Mouse (Mus musculus) stomach, embryonic 15.5 days (tissue): ENCODE results near the gene Lrp5. TPM values are rescaled to one million over a fixed set of nuclear protein-coding genes. Genes with fewer than 3 reads are reported as not detected.

ENCODE experiments used
- ATAC-seq: fragments of 200-750 bp; cut with Nextera tagmentation; 2 replicates; pipeline ENCODE4 v1.8.0; 2017; ENCODE audit warnings: low read depth, moderate number of reproducible peaks, moderate TSS enrichment; ENCODE audit not compliant: insufficient read depth, low FRiP score
- H3K27ac ChIP-seq: fragments of 300-500 bp; sonication (generic); 2 replicates; pipeline ENCODE4 v1.5.1; 2015; ENCODE audit warnings: mild to moderate bottlenecking, inconsistent platforms
- H3K27me3 ChIP-seq: fragments of 300-500 bp; sonication (generic); replicated peaks from 2 replicates; pipeline ENCODE4 v1.6.1; 2015; ENCODE audit warnings: inconsistent platforms
- H3K36me3 ChIP-seq: fragments of 300-500 bp; sonication (generic); 2 replicates; pipeline ENCODE4 v1.6.1; 2015; ENCODE audit warnings: inconsistent platforms
- H3K4me1 ChIP-seq: fragments of 300-500 bp; sonication (generic); 2 replicates; pipeline ENCODE4 v1.6.1; 2015; ENCODE audit warnings: inconsistent platforms
- H3K4me2 ChIP-seq: fragments of 300-500 bp; sonication (generic); 2 replicates; pipeline ENCODE4 v1.6.1; 2015; ENCODE audit warnings: mild to moderate bottlenecking, inconsistent platforms
- H3K4me3 ChIP-seq: fragments of 300-500 bp; sonication (generic); replicated peaks from 2 replicates; pipeline ENCODE4 v1.5.1; 2015; ENCODE audit warnings: inconsistent platforms
- H3K9ac ChIP-seq: fragments of 300-500 bp; sonication (generic); 2 replicates; pipeline ENCODE4 v1.6.1; 2015; ENCODE audit warnings: inconsistent platforms
- H3K9me3 ChIP-seq: fragments of 300-500 bp; sonication (generic); 2 replicates; pipeline ENCODE4 v1.6.1; 2016; ENCODE audit warnings: inconsistent platforms
- WGBS: fragments of 180-500 bp; shearing (Covaris S2); methylation state at CpG from one replicate; pipeline ENCODE4 v1.1.7; 2015; 5-methylcytosine and 5-hydroxymethylcytosine counted together
- polyA plus RNA-seq: library from polyadenylated mRNA; unstranded; fragments of >200 nt; fragmentation: Nextera tagmentation; extraction: Ambion mirVana; gene quantifications from 2 replicates; pipeline ENCODE4 v1.2.1, GENCODE M21; 2015

Gene Lrp5
- polyA plus RNA-seq, 1 experiment from 2014 or later, result 5.3 TPM

- Histone ChIP-seq H3K4me3 (no peak overlapping the region), H3K9ac (no peak overlapping the region), H3K4me1 (no peaks in the 10 kb centered on the region), H3K27ac (no peak overlapping the region), H3K9me3 (no peaks in the 10 kb centered on the region), H3K27me3 (no peaks in the 10 kb centered on the region), H3K36me3 (peaks cover 43% of the 10 kb centered on the region), H3K4me2 (no peak overlapping the region)
- WGBS, result 85% methylated on average over 8 of the region's 8 CpGs
- no peak for ATAC-seq
Measured at GRCm38 (mm10) chr19:3628223-3628622, 58.1 kb downstream of the Lrp5 start.

DNA sequence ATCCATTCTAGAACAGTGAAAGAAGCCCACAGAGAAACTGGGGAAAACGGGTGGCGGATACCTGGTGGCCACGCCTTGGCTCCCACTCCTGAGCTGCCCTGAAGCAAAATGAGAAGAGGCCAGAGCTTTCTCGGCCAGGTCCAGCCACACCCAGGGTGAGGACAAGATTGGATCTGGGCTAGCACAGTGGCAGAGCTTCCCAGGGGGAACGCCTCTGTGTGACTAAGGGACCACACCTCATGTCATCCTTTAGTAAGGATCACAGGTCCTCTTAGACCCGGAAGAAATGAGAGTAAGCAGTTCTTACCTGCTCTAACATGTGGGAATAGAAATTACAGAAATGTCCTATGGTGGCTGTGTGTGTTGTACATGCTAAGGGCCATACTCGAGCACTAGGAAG is 61.3 kb downstream of the Lrp5 start:
- no peak overlapping the region for H3K4me2 ChIP-seq
- no peaks in the 10 kb centered on the region for H3K4me1 ChIP-seq
- H3K9me3 ChIP-seq, result no peaks in the 10 kb centered on the region
- WGBS, result 78% methylated on average over 7 of the region's 7 CpGs
- no peak overlapping the region for H3K27ac ChIP-seq
- H3K36me3 ChIP-seq, result peaks cover 56% of the 10 kb centered on the region
- no peak overlapping the region for H3K9ac ChIP-seq
- no peak overlapping the region for H3K4me3 ChIP-seq
- no peaks in the 10 kb centered on the region for H3K27me3 ChIP-seq
- peak; percentile 28; the same call in 1 of the 2 replicates for ATAC-seq

DNA sequence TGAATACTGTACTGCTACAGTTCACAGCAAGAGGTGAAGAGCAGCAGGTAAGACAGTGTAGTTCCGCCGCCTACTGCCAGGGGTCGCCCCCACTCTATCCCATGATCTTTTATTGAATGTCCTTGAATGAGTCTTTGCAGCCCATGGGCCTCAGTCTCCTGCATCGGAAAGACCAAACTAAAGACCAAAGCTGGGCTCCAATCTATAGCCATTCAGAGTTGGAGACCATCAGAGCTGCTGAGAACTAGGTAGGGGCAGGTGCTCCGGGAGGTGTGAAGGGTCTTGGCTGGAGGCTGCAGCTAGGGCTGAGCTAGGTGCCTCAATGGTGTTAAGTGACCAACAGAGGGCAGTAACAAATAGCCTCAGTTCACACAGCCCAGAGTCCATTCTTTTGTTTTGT is 62.5 kb downstream of the Lrp5 start:
- no peaks in the 10 kb centered on the region for H3K27me3 ChIP-seq
- no peak overlapping the region for H3K9ac ChIP-seq
- no peak overlapping the region for H3K4me2 ChIP-seq
- peaks cover 57% of the 10 kb centered on the region for H3K36me3 ChIP-seq
- H3K4me3 ChIP-seq, result no peak overlapping the region
- no peaks in the 10 kb centered on the region for H3K9me3 ChIP-seq
- H3K27ac ChIP-seq, result no peak overlapping the region
- no peaks in the 10 kb centered on the region for H3K4me1 ChIP-seq
- WGBS, result 68% methylated on average over 5 of the region's 5 CpGs
- no peak; the same call in 1 of the 2 replicates for ATAC-seq

GRCm38 (mm10) chr19:3623294-3623693 is 63.1 kb downstream of the Lrp5 start:
- ATAC-seq, result no peak
- Histone ChIP-seq H3K36me3 (peaks cover 58% of the 10 kb centered on the region), H3K27me3 (no peaks in the 10 kb centered on the region), H3K9me3 (no peaks in the 10 kb centered on the region), H3K27ac (no peak overlapping the region), H3K4me2 (no peak overlapping the region), H3K4me3 (no peak overlapping the region), H3K4me1 (no peaks in the 10 kb centered on the region), H3K9ac (no peak overlapping the region)
- 90% methylated on average over 4 of the region's 4 CpGs for WGBS

- H3K27ac ChIP-seq, result no peak overlapping the region
- no peaks in the 10 kb centered on the region for H3K9me3 ChIP-seq
- H3K9ac ChIP-seq, result no peak overlapping the region
- ATAC-seq, result no peak
- peaks cover 46% of the 10 kb centered on the region for H3K36me3 ChIP-seq
- H3K4me3 ChIP-seq, result no peak overlapping the region
- 97% methylated on average over 10 of the region's 10 CpGs for WGBS
- H3K27me3 ChIP-seq, result no peaks in the 10 kb centered on the region
- no peaks in the 10 kb centered on the region for H3K4me1 ChIP-seq
- no peak overlapping the region for H3K4me2 ChIP-seq
Measured at GRCm38 (mm10) chr19:3620871-3621270, 65.5 kb downstream of the Lrp5 start.

- Histone ChIP-seq H3K4me1 (no peaks in the 10 kb centered on the region), H3K36me3 (peaks cover 61% of the 10 kb centered on the region), H3K4me2 (no peak overlapping the region), H3K27ac (no peak overlapping the region), H3K9ac (no peak overlapping the region), H3K9me3 (no peaks in the 10 kb centered on the region), H3K4me3 (no peak overlapping the region), H3K27me3 (no peaks in the 10 kb centered on the region)
- ATAC-seq, result no peak
- WGBS, result 84% methylated on average over 2 of the region's 2 CpGs
Measured at GRCm38 (mm10) chr19:3619359-3619758, 67.0 kb downstream of the Lrp5 start.

DNA sequence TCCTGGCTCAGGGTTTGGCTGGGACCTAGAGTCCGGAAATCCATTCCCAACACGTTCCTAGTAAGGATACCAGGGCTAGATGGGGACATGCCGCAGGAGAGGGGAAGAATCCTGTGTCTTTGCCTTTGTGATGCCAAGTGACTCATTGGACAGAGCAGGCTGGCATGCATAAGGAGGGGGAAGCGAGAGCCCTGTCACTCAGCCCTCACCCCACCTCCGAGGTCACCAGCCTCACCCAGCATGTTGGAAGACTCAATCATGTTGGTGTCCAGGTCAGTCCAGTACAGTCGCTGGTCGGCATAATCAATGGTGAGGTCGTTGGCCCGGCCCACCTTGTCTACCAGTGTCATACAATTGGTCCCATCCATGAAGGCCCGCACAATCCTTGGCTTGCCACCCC is 72.4 kb downstream of the Lrp5 start:
- no peak overlapping the region for H3K27ac ChIP-seq
- H3K9ac ChIP-seq, result no peak overlapping the region
- H3K27me3 ChIP-seq, result no peaks in the 10 kb centered on the region
- H3K4me1 ChIP-seq, result no peaks in the 10 kb centered on the region; the same call in 1 of the 2 replicates
- no peak overlapping the region for H3K4me2 ChIP-seq
- peaks cover 38% of the 10 kb centered on the region for H3K36me3 ChIP-seq
- WGBS, result 95% methylated on average over 10 of the region's 10 CpGs
- ATAC-seq, result no peak
- no peaks in the 10 kb centered on the region for H3K9me3 ChIP-seq
- no peak overlapping the region for H3K4me3 ChIP-seq

DNA sequence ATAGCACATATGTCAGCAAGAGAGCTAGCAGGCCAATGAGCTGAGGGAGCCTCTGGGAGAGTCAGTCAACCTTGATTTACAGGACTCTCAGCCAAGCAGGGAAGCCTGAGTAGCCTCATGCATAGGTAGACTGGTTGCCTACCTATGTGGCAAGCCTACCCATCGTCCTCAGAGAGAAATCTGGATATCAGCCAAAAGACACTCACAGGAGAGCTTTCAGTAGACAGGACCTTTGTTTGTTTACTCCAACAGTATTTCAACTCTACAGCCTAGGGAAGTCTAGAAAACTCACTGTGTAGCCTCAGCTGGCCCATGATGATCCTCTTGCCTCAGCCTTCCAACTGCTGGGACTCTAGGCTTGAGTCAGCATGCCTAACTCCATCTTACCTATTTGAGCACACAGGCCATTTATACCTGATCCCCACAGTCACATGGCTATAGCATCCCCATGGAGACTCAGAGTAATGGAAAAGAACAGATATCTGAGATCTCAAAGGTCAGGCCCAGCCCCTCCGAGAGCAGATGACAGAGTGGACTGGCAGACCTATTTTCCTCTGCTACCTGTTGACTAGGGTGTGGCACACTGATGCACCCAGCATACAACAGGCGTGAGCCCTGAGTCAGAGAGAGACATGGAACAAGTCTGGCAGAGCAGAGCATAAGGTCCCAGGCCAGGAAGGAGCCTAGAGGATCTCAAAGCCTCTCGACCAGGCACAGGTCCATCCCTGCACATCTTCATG is 73.7 kb downstream of the Lrp5 start:
- Histone ChIP-seq H3K4me1 (no peaks in the 10 kb centered on the region; the same call in 1 of the 2 replicates), H3K4me2 (no peak overlapping the region), H3K9me3 (no peaks in the 10 kb centered on the region), H3K9ac (no peak overlapping the region), H3K27ac (no peak overlapping the region), H3K27me3 (no peaks in the 10 kb centered on the region), H3K4me3 (no peak overlapping the region), H3K36me3 (peaks cover 31% of the 10 kb centered on the region)
- 85% methylated on average over 4 of the region's 4 CpGs for WGBS
- ATAC-seq, result no peak

GRCm38 (mm10) chr19:3611730-3612129 is 74.6 kb downstream of the Lrp5 start:
- Histone ChIP-seq H3K9me3 (no peaks in the 10 kb centered on the region), H3K4me1 (no peaks in the 10 kb centered on the region; the same call in 1 of the 2 replicates), H3K4me3 (no peak overlapping the region), H3K4me2 (no peak overlapping the region), H3K27ac (no peak overlapping the region), H3K9ac (no peak overlapping the region), H3K27me3 (no peaks in the 10 kb centered on the region), H3K36me3 (peaks cover 31% of the 10 kb centered on the region)
- ATAC-seq, result no peak
- WGBS, result 63% methylated on average over 8 of the region's 8 CpGs

GRCm38 (mm10) chr19:3610886-3611285 is 75.5 kb downstream of the Lrp5 start:
- Histone ChIP-seq H3K4me1 (no peaks in the 10 kb centered on the region; the same call in 1 of the 2 replicates), H3K36me3 (peaks cover 34% of the 10 kb centered on the region), H3K4me2 (no peak overlapping the region), H3K9me3 (no peaks in the 10 kb centered on the region), H3K9ac (no peak overlapping the region), H3K27me3 (no peaks in the 10 kb centered on the region), H3K4me3 (no peak overlapping the region), H3K27ac (no peak overlapping the region)
- WGBS, result 94% methylated on average over 2 of the region's 2 CpGs
- no peak for ATAC-seq

DNA sequence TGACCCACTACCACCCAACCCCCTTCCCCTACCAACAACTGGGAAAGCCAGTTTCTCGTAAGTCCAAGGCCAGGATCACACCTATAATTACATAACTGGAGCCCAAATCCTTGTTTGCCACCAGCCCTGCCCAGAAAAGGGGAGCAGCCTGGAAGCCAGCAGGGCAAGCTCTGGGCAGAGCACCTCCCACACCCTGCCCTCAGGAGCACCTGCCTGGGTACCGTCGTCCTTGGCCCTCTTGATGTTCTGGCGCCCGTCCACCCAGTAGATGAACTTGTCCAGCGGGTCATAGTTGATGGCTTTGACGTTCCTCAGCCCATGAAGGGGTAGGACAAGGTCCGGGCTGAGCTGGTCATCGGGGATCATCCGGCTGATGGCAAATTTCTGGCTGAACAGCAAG is 76.5 kb downstream of the Lrp5 start:
- no peak overlapping the region for H3K27ac ChIP-seq
- no peaks in the 10 kb centered on the region; the same call in 1 of the 2 replicates for H3K4me1 ChIP-seq
- WGBS, result 80% methylated on average over 10 of the region's 10 CpGs
- H3K4me2 ChIP-seq, result no peak overlapping the region
- ATAC-seq, result no peak
- no peak overlapping the region for H3K9ac ChIP-seq
- H3K9me3 ChIP-seq, result no peaks in the 10 kb centered on the region
- peaks cover 26% of the 10 kb centered on the region for H3K36me3 ChIP-seq
- no peak overlapping the region for H3K4me3 ChIP-seq
- no peaks in the 10 kb centered on the region for H3K27me3 ChIP-seq

DNA sequence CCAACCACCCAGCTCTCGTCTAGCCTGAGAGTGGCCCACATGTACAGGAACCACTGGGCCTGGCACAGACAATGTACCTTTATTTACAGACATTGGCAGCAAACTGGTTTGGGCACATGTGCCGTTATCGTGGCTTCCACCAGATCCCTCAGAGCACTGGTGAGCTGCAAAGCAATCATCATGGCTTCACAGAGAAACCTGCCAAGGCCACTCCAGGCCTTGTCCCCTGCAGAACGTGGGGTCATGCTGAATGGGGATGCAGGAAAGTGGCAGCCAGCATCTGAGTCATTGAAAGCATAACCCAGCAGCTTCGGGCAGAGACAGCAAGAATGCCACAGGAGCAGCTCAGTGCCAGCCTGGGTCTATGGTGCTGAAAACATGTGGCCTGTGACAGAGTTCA is 92.0 kb downstream of the Lrp5 start:
- 84% methylated on average over 5 of the region's 5 CpGs for WGBS
- H3K9me3 ChIP-seq, result no peaks in the 10 kb centered on the region
- H3K4me3 ChIP-seq, result no peak overlapping the region
- no peak overlapping the region for H3K27ac ChIP-seq
- H3K9ac ChIP-seq, result no peak overlapping the region
- no peak for ATAC-seq
- no peak overlapping the region for H3K4me2 ChIP-seq
- peaks cover 71% of the 10 kb centered on the region for H3K36me3 ChIP-seq
- no peaks in the 10 kb centered on the region for H3K27me3 ChIP-seq
- no peaks in the 10 kb centered on the region for H3K4me1 ChIP-seq
